Mouse (Mus musculus): ENCODE measurements at regions not wholly inside any gene's neighbourhood (a gene's known extent, or its start where the extent isn't known, plus 50 kb on each side); places are given as distances from the start of the nearest gene placed in this dataset.

- DNase-seq (ENCODE audit: low spot score): peak; percentile 40
Measured at GRCm38 (mm10) chr15:63532337-63533055, 312.5 kb downstream of the Gsdmc2 start.

GRCm38 (mm10) chr15:63527318-63527717, 317.7 kb downstream of the Gsdmc2 start:
- DNase-seq (ENCODE audit: low spot score): no peak

- no peak for DNase-seq (ENCODE audit: low spot score)
Measured at GRCm38 (mm10) chr15:63526820-63527219, 318.2 kb downstream of the Gsdmc2 start.

- DNase-seq (ENCODE audit: low spot score): no peak
Measured at GRCm38 (mm10) chr15:63517301-63517700, 327.7 kb downstream of the Gsdmc2 start.

- no peak for DNase-seq (ENCODE audit: low spot score)
Measured at GRCm38 (mm10) chr15:63500453-63500852, 344.5 kb downstream of the Gsdmc2 start.

- no peak for DNase-seq (ENCODE audit: low spot score)
Measured at GRCm38 (mm10) chr15:63498483-63498882, 346.5 kb downstream of the Gsdmc2 start.

GRCm38 (mm10) chr15:63497207-63497606, 347.8 kb downstream of the Gsdmc2 start:
- no peak for DNase-seq (ENCODE audit: low spot score)

GRCm38 (mm10) chr15:63484910-63485309, 360.1 kb downstream of the Gsdmc2 start:
- DNase-seq (ENCODE audit: low spot score): no peak

- DNase-seq (ENCODE audit: low spot score): no peak
Measured at GRCm38 (mm10) chr15:63484217-63484887, 360.6 kb downstream of the Gsdmc2 start.

GRCm38 (mm10) chr15:63479270-63479805, 365.6 kb downstream of the Gsdmc2 start:
- DNase-seq (ENCODE audit: low spot score): no peak

GRCm38 (mm10) chr15:63466916-63467315, 378.1 kb downstream of the Gsdmc2 start:
- DNase-seq (ENCODE audit: low spot score): no peak

- no peak for DNase-seq (ENCODE audit: low spot score)
Measured at GRCm38 (mm10) chr15:63452529-63452928, 392.4 kb downstream of the Gsdmc2 start.

- DNase-seq (ENCODE audit: low spot score): no peak
Measured at GRCm38 (mm10) chr15:63446288-63446687, 398.7 kb downstream of the Gsdmc2 start.

- DNase-seq (ENCODE audit: low spot score): no peak
Measured at GRCm38 (mm10) chr15:63445016-63445415, 400.0 kb downstream of the Gsdmc2 start.

GRCm38 (mm10) chr15:63442146-63442780, 402.7 kb downstream of the Gsdmc2 start:
- DNase-seq (ENCODE audit: low spot score): no peak

GRCm38 (mm10) chr15:63412649-63413048, 432.3 kb downstream of the Gsdmc2 start:
- no peak for DNase-seq (ENCODE audit: low spot score)

GRCm38 (mm10) chr15:63411771-63412118, 433.2 kb downstream of the Gsdmc2 start:
- DNase-seq (ENCODE audit: low spot score): no peak

- DNase-seq (ENCODE audit: low spot score): no peak
Measured at GRCm38 (mm10) chr15:63410994-63411770, 433.8 kb downstream of the Gsdmc2 start.

- DNase-seq (ENCODE audit: low spot score): peak; percentile 65
Measured at GRCm38 (mm10) chr15:63400445-63400844, 444.5 kb downstream of the Gsdmc2 start.

GRCm38 (mm10) chr15:63400011-63400410, 445.0 kb downstream of the Gsdmc2 start:
- no peak for DNase-seq (ENCODE audit: low spot score)

GRCm38 (mm10) chr15:63397485-63397884, 447.5 kb downstream of the Gsdmc2 start:
- DNase-seq (ENCODE audit: low spot score): no peak

- DNase-seq (ENCODE audit: low spot score): no peak
Measured at GRCm38 (mm10) chr15:63377258-63377657, 467.7 kb downstream of the Gsdmc2 start.

Data from retina, embryonic 14.5 days (tissue).